Mouse (Mus musculus) embryonic facial prominence, embryonic 13.5 days (tissue): ENCODE data around the gene Artn. TPM values are rescaled to one million over a fixed set of nuclear protein-coding genes. Genes with fewer than 3 reads are reported as not detected.

ENCODE experiments used
- ATAC-seq: fragments of 200-750 bp; cut with Nextera tagmentation; 2 replicates; pipeline ENCODE4 v1.8.0; 2017; ENCODE audit warnings: low read depth; ENCODE audit not compliant: insufficient number of reproducible peaks, insufficient read depth, low FRiP score, low TSS enrichment
- H3K27ac ChIP-seq: fragments of 300-500 bp; sonication (generic); 2 replicates; pipeline ENCODE4 v1.5.1; 2015; ENCODE audit warnings: moderate library complexity, mild to moderate bottlenecking, inconsistent platforms
- H3K27me3 ChIP-seq: fragments of 300-500 bp; sonication (generic); 2 replicates; pipeline ENCODE4 v1.6.1; 2015; ENCODE audit warnings: mild to moderate bottlenecking, inconsistent platforms
- H3K36me3 ChIP-seq: fragments of 300-500 bp; sonication (generic); 2 replicates; pipeline ENCODE4 v1.6.1; 2015; ENCODE audit warnings: mild to moderate bottlenecking, inconsistent platforms
- H3K4me1 ChIP-seq: fragments of 300-500 bp; sonication (generic); 2 replicates; pipeline ENCODE4 v1.6.1; 2015; ENCODE audit warnings: inconsistent platforms
- H3K4me2 ChIP-seq: fragments of 300-500 bp; sonication (generic); 2 replicates; pipeline ENCODE4 v1.6.1; 2015; ENCODE audit warnings: moderate library complexity, mild to moderate bottlenecking, inconsistent platforms
- H3K4me3 ChIP-seq: fragments of 300-500 bp; sonication (generic); 2 replicates; pipeline ENCODE4 v1.5.1; 2015; ENCODE audit warnings: mild to moderate bottlenecking, inconsistent platforms
- H3K9ac ChIP-seq: fragments of 300-500 bp; sonication (generic); 2 replicates; pipeline ENCODE4 v1.6.1; 2015; ENCODE audit warnings: mild to moderate bottlenecking, inconsistent platforms
- H3K9me3 ChIP-seq: fragments of 300-500 bp; sonication (generic); 2 replicates; pipeline ENCODE4 v1.6.1; 2016; ENCODE audit warnings: inconsistent platforms
- WGBS: fragments of 180-500 bp; shearing (Covaris S2); methylation state at CpG from one replicate; pipeline ENCODE4 v1.1.7; 2015; ENCODE audit warnings: mixed read lengths; 5-methylcytosine and 5-hydroxymethylcytosine counted together
- polyA plus RNA-seq: library from polyadenylated mRNA; unstranded; fragments of >200 nt; fragmentation: Nextera tagmentation; extraction: Ambion mirVana; gene quantifications from 2 replicates; pipeline ENCODE4 v1.2.1, GENCODE M21; 2015

Artn gene
- polyA plus RNA-seq, 1 experiment from 2014 or later, result 3.1 TPM

- Histone ChIP-seq H3K9ac (0 out of 2 replicates have a peak overlapping the region, but pooled peaks have one; percentile 16), H3K4me1 (peaks cover 13% of the 10 kb centered on the region), H3K9me3 (no peaks in the 10 kb centered on the region), H3K36me3 (peaks cover 35% of the 10 kb centered on the region), H3K4me3 (no peak overlapping the region), H3K27me3 (no peaks in the 10 kb centered on the region), H3K27ac (no peak overlapping the region), H3K4me2 (no peak overlapping the region)
- 16% methylated on average over 5 of the region's 5 CpGs for WGBS
- ATAC-seq, result no peak
These were observed 13.8 kb upstream of the Artn start for GRCm38 (mm10) chr4:117943317-117943716.

GRCm38 (mm10) chr4:117936964-117937363, 7.4 kb upstream of the Artn start:
- Histone ChIP-seq H3K27ac (no peak overlapping the region), H3K4me2 (no peak overlapping the region), H3K4me1 (no peaks in the 10 kb centered on the region), H3K9me3 (no peaks in the 10 kb centered on the region), H3K4me3 (no peak overlapping the region), H3K9ac (no peak overlapping the region), H3K36me3 (peaks cover 41% of the 10 kb centered on the region), H3K27me3 (no peaks in the 10 kb centered on the region)
- 93% methylated on average over 5 of the region's 5 CpGs for WGBS
- no peak for ATAC-seq

GRCm38 (mm10) chr4:117934081-117934480, 4.5 kb upstream of the Artn start:
- Histone ChIP-seq H3K4me1 (peaks cover 10% of the 10 kb centered on the region), H3K27ac (no peak overlapping the region), H3K9ac (no peak overlapping the region), H3K4me2 (no peak overlapping the region), H3K36me3 (peaks cover 19% of the 10 kb centered on the region), H3K9me3 (no peaks in the 10 kb centered on the region), H3K4me3 (no peak overlapping the region), H3K27me3 (peaks cover 14% of the 10 kb centered on the region)
- no peak for ATAC-seq
- 83% methylated on average over 4 of the region's 4 CpGs for WGBS

GRCm38 (mm10) chr4:117933248-117933647, 3.7 kb upstream of the Artn start:
- Histone ChIP-seq H3K4me1 (peaks cover 18% of the 10 kb centered on the region), H3K27me3 (peaks cover 22% of the 10 kb centered on the region), H3K4me3 (no peak overlapping the region), H3K9ac (no peak overlapping the region), H3K27ac (no peak overlapping the region), H3K4me2 (no peak overlapping the region), H3K9me3 (no peaks in the 10 kb centered on the region), H3K36me3 (peaks cover 18% of the 10 kb centered on the region)
- WGBS, result 71% methylated on average over 5 of the region's 5 CpGs
- no peak for ATAC-seq

- under 1% methylated on average over 13 of the region's 13 CpGs for WGBS
- ATAC-seq, result no peak
- Histone ChIP-seq H3K9me3 (no peaks in the 10 kb centered on the region), H3K36me3 (peaks cover 9% of the 10 kb centered on the region), H3K27ac (no peak overlapping the region), H3K27me3 (peaks cover 65% of the 10 kb centered on the region), H3K4me3 (peak overlapping the region; percentile 44), H3K4me1 (peaks cover 33% of the 10 kb centered on the region), H3K4me2 (peak overlapping the region; percentile 81), H3K9ac (peak overlapping the region; percentile 64)
These were observed 793 bp downstream of the Artn start for GRCm38 (mm10) chr4:117928699-117929241.

GRCm38 (mm10) chr4:117928234-117928633, 1.3 kb downstream of the Artn start:
- H3K4me2 ChIP-seq, result peak overlapping the region; percentile 81
- peaks cover 9% of the 10 kb centered on the region for H3K36me3 ChIP-seq
- H3K9ac ChIP-seq, result no peak overlapping the region
- no peak for ATAC-seq
- H3K4me1 ChIP-seq, result peaks cover 33% of the 10 kb centered on the region
- H3K27me3 ChIP-seq, result peaks cover 68% of the 10 kb centered on the region
- 11% methylated on average over 6 of the region's 6 CpGs for WGBS
- H3K27ac ChIP-seq, result no peak overlapping the region
- H3K4me3 ChIP-seq, result peak overlapping the region; percentile 44; the same call in 1 of the 2 replicates
- H3K9me3 ChIP-seq, result no peaks in the 10 kb centered on the region

- H3K4me3 ChIP-seq, result peak overlapping the region; percentile 52
- 1% methylated on average over 71 of the region's 71 CpGs for WGBS
- ATAC-seq, result no peak; the same call in none of the 2 replicates
- peaks cover 75% of the 10 kb centered on the region for H3K27me3 ChIP-seq
- H3K36me3 ChIP-seq, result no peaks in the 10 kb centered on the region; the same call in 1 of the 2 replicates
- H3K4me1 ChIP-seq, result peaks cover 33% of the 10 kb centered on the region
- no peak overlapping the region for H3K27ac ChIP-seq
- peak overlapping the region; percentile 69 for H3K9ac ChIP-seq
- no peaks in the 10 kb centered on the region for H3K9me3 ChIP-seq
- peak overlapping the region; percentile 97 for H3K4me2 ChIP-seq
These were observed 2.7 kb downstream of the Artn start for GRCm38 (mm10) chr4:117926545-117927482.

GRCm38 (mm10) chr4:117924916-117925315, 4.6 kb downstream of the Artn start:
- Histone ChIP-seq H3K9ac (no peak overlapping the region), H3K27me3 (peaks cover 73% of the 10 kb centered on the region), H3K27ac (no peak overlapping the region), H3K4me2 (no peak overlapping the region), H3K36me3 (no peaks in the 10 kb centered on the region), H3K9me3 (no peaks in the 10 kb centered on the region), H3K4me3 (no peak overlapping the region), H3K4me1 (peaks cover 31% of the 10 kb centered on the region)
- 59% methylated on average over 4 of the region's 6 CpGs for WGBS
- no peak for ATAC-seq

- 54% methylated on average over 2 of the region's 2 CpGs for whole genome bisulfite sequencing
- no peak overlapping the region for H3K9ac ChIP-seq
- no peak overlapping the region for H3K27ac ChIP-seq
- no peak overlapping the region for H3K4me2 ChIP-seq
- no peaks in the 10 kb centered on the region for H3K36me3 ChIP-seq
- no peaks in the 10 kb centered on the region for H3K9me3 ChIP-seq
- no peak overlapping the region for H3K4me3 ChIP-seq
- peaks cover 16% of the 10 kb centered on the region for H3K4me1 ChIP-seq
- no peak for ATAC-seq
- H3K27me3 ChIP-seq, result peaks cover 60% of the 10 kb centered on the region
These were observed 6.1 kb downstream of the Artn start for GRCm38 (mm10) chr4:117923450-117923849.

GRCm38 (mm10) chr4:117921358-117921757, 8.2 kb downstream of the Artn start:
- no peak for ATAC-seq
- Histone ChIP-seq H3K4me2 (no peak overlapping the region), H3K9ac (no peak overlapping the region), H3K4me1 (peaks cover 1% of the 10 kb centered on the region; the same call in 1 of the 2 replicates), H3K9me3 (no peaks in the 10 kb centered on the region), H3K36me3 (no peaks in the 10 kb centered on the region), H3K27ac (no peak overlapping the region), H3K27me3 (peaks cover 39% of the 10 kb centered on the region), H3K4me3 (no peak overlapping the region)
- 88% methylated on average over 2 of the region's 2 CpGs for WGBS

GRCm38 (mm10) chr4:117918762-117919161, 10.8 kb downstream of the Artn start:
- H3K4me3 ChIP-seq, result no peak overlapping the region
- no peaks in the 10 kb centered on the region for H3K36me3 ChIP-seq
- no peak overlapping the region for H3K4me2 ChIP-seq
- no peak for ATAC-seq
- H3K27me3 ChIP-seq, result peaks cover 15% of the 10 kb centered on the region
- H3K27ac ChIP-seq, result no peak overlapping the region
- no peaks in the 10 kb centered on the region for H3K9me3 ChIP-seq
- no peak overlapping the region for H3K9ac ChIP-seq
- peaks cover 13% of the 10 kb centered on the region for H3K4me1 ChIP-seq
- WGBS, result 78% methylated on average over 5 of the region's 5 CpGs

- no peak for ATAC-seq
- Histone ChIP-seq H3K9me3 (no peaks in the 10 kb centered on the region), H3K27me3 (peaks cover 11% of the 10 kb centered on the region; the same call in 1 of the 2 replicates), H3K9ac (no peak overlapping the region), H3K4me1 (peaks cover 18% of the 10 kb centered on the region), H3K36me3 (no peaks in the 10 kb centered on the region), H3K4me2 (no peak overlapping the region), H3K4me3 (no peak overlapping the region), H3K27ac (no peak overlapping the region)
- WGBS, result 77% methylated on average over 3 of the region's 3 CpGs
These were observed 11.3 kb downstream of the Artn start for GRCm38 (mm10) chr4:117918261-117918660.
